Mouse (Mus musculus) liver, adult 2 months (tissue): Measurements from ENCODE around the gene Ptprd. TPM values are rescaled to one million over a fixed set of nuclear protein-coding genes. Genes with fewer than 3 reads are reported as not detected.

Experiments
- DNase-seq: peaks from one replicate; pipeline ENCODE4 v3.0.0-alpha.2; 2011; ENCODE audit warnings: low read depth, low spot score; ENCODE audit errors: extremely low read depth
- H3K27ac ChIP-seq: fragments of 200-500 bp; replicated peaks from 2 replicates; pipeline ENCODE4 v1.5.1; 2012; ENCODE audit warnings: low read depth, mild to moderate bottlenecking, control low read depth, inconsistent platforms, low read length; ENCODE audit not compliant: insufficient read depth
- H3K27me3 ChIP-seq: fragments of 200-500 bp; 2 replicates; pipeline ENCODE4 v1.6.1; 2012; ENCODE audit warnings: mild to moderate bottlenecking, moderate library complexity, low read length, inconsistent platforms; ENCODE audit not compliant: control insufficient read depth, insufficient read depth
- H3K36me3 ChIP-seq: fragments of 200-500 bp; 2 replicates; pipeline ENCODE4 v1.6.1; 2012; ENCODE audit warnings: low read length, inconsistent platforms; ENCODE audit not compliant: control insufficient read depth, insufficient read depth
- H3K4me1 ChIP-seq: fragments of 200-500 bp; 2 replicates; pipeline ENCODE4 v1.6.1; 2011; ENCODE audit warnings: low read length; ENCODE audit not compliant: control insufficient read depth, insufficient read depth
- H3K4me3 ChIP-seq: fragments of 200-500 bp; 2 replicates; pipeline ENCODE4 v1.5.1; 2011; ENCODE audit warnings: low read depth, mild to moderate bottlenecking, control low read depth, low read length, moderate library complexity; ENCODE audit not compliant: insufficient read depth
- H3K79me2 ChIP-seq: fragments of 200-500 bp; 2 replicates; pipeline ENCODE4 v1.6.1; 2012; ENCODE audit warnings: inconsistent platforms, mild to moderate bottlenecking, low read length, moderate library complexity; ENCODE audit not compliant: control insufficient read depth, insufficient read depth
- H3K9ac ChIP-seq: fragments of 200-500 bp; 2 replicates; pipeline ENCODE4 v1.6.1; 2012; ENCODE audit warnings: low read depth, mild to moderate bottlenecking, control low read depth, inconsistent platforms, low read length
- CTCF ChIP-seq: fragments of 200-500 bp; IDR thresholded peaks from 2 replicates; pipeline ENCODE4 v1.5.1; 2011; ENCODE audit warnings: low read depth, low read length, control low read depth
- POLR2A ChIP-seq: fragments of 200-500 bp; IDR thresholded peaks from 2 replicates; pipeline ENCODE4 v1.6.1; 2011; ENCODE audit warnings: low read length, control low read depth; ENCODE audit not compliant: insufficient read depth; ENCODE audit errors: extremely low read depth
- WGBS: fragments of 180-500 bp; shearing (Covaris S2); methylation state at CpG from one replicate; pipeline ENCODE4 v1.1.7; 2018; 5-methylcytosine and 5-hydroxymethylcytosine counted together
- polyA plus RNA-seq: library from polyadenylated mRNA; depleted of rRNA; stranded (reverse); fragments of >200 nt; gene quantifications from 2 replicates; pipeline ENCODE4 v1.2.3, GENCODE M21; 2012
- total RNA-seq: library from RNA; depleted of rRNA; stranded (reverse); fragments of >200 nt; gene quantifications from 2 replicates; pipeline ENCODE4 v1.2.3, GENCODE M21; 2014

Ptprd gene
- total and polyA plus RNA-seq, 2 experiments: 15.4 to 127 TPM

- Histone ChIP-seq H3K4me3 (no peak overlapping the region), H3K27ac (no peak overlapping the region), H3K36me3 (no peaks in the 10 kb centered on the region), H3K27me3 (no peaks in the 10 kb centered on the region), H3K79me2 (no peaks in the 10 kb centered on the region), H3K9ac (no peak overlapping the region), H3K4me1 (no peaks in the 10 kb centered on the region)
- DNase-seq: no peak
- WGBS: 72% methylated on average over 5 of the region's 5 CpGs
- TF ChIP-seq CTCF (no peak), POLR2A (no peak)
Observed at GRCm38 (mm10) chr4:76913532-76914150, 1298.1 kb downstream of the Ptprd start.

DNA sequence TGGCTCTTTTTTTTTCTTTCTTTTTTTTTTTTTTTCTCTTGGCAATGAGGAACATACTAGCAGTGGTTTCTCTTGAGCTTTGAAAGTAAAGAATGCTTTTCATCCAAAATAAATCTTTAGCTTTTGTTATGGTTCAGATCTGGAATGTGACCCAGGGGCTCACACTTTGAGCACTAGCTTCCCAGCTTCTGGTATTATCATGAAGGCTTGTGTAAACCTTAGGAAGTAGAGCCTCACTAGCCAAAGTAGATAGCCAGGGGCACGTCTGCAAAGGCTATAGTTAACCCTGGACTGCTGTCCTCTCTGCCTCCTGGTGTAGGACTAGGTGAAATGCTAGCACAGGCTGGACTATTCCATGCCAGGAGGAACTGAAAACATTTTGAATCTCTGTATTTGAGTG lies 1310.1 kb downstream of the Ptprd start:
- Histone ChIP-seq H3K79me2 (no peaks in the 10 kb centered on the region), H3K27me3 (no peaks in the 10 kb centered on the region), H3K27ac (no peak overlapping the region), H3K4me1 (no peaks in the 10 kb centered on the region), H3K36me3 (no peaks in the 10 kb centered on the region), H3K4me3 (no peak overlapping the region), H3K9ac (no peak overlapping the region)
- 45% methylated on average over 1 of the region's 1 CpGs for WGBS
- TF ChIP-seq CTCF (no peak), POLR2A (no peak)
- DNase-seq: no peak

DNA sequence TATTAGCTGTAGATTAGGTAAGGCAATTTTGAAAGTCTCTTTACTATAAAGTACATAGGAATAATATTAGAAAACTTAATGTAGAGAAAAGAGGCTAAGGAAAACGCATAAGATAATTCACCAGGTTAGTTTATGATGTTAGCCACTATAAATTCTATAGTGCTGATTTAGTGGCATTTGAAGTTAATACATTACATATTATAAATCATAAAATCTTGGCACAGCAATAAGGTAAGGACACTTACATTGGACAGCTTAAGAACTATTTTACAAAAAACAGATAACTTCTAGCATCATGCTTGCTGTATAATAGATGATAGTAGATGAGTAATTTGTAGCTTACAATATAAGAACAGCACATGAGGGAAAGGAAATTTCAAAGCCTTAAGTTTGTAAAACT lies 1322.1 kb downstream of the Ptprd start:
- TF ChIP-seq CTCF (no peak), POLR2A (no peak)
- 76% methylated on average over 1 of the region's 1 CpGs for WGBS
- DNase-seq: no peak

GRCm38 (mm10) chr4:76881610-76882009 lies 1330.2 kb downstream of the Ptprd start:
- no peak for DNase-seq
- no peaks in the 10 kb centered on the region for H3K79me2 ChIP-seq
- TF ChIP-seq POLR2A (no peak), CTCF (no peak)
- H3K27me3 ChIP-seq: no peaks in the 10 kb centered on the region
- no peak overlapping the region for H3K27ac ChIP-seq
- WGBS: 81% methylated on average over 3 of the region's 3 CpGs
- H3K36me3 ChIP-seq: no peaks in the 10 kb centered on the region
- no peak overlapping the region for H3K9ac ChIP-seq
- no peak overlapping the region for H3K4me3 ChIP-seq
- H3K4me1 ChIP-seq: peaks cover 2% of the 10 kb centered on the region; the same call in 1 of the 2 replicates

More for the DNA sequence above, 1322.1 kb downstream of the Ptprd start:
- Histone ChIP-seq H3K27me3 (no peaks in the 10 kb centered on the region), H3K9ac (no peak overlapping the region), H3K36me3 (no peaks in the 10 kb centered on the region), H3K79me2 (no peaks in the 10 kb centered on the region), H3K4me3 (no peak overlapping the region), H3K27ac (no peak overlapping the region), H3K4me1 (no peaks in the 10 kb centered on the region)

- Histone ChIP-seq H3K79me2 (no peaks in the 10 kb centered on the region), H3K27ac (no peak overlapping the region), H3K9ac (no peak overlapping the region), H3K4me1 (no peaks in the 10 kb centered on the region), H3K27me3 (no peaks in the 10 kb centered on the region), H3K36me3 (no peaks in the 10 kb centered on the region), H3K4me3 (no peak overlapping the region)
- TF ChIP-seq CTCF (no peak), POLR2A (no peak)
- DNase-seq: no peak
- 31% methylated on average over 1 of the region's 1 CpGs for WGBS
Observed at GRCm38 (mm10) chr4:76870971-76871370, 1340.8 kb downstream of the Ptprd start.

GRCm38 (mm10) chr4:76865585-76865984 lies 1346.2 kb downstream of the Ptprd start:
- 75% methylated on average over 3 of the region's 3 CpGs for WGBS

More at GRCm38 (mm10) chr4:76865585-76865984, 1346.2 kb downstream of the Ptprd start:
- no peak overlapping the region for H3K9ac ChIP-seq
- H3K36me3 ChIP-seq: no peaks in the 10 kb centered on the region
- H3K4me3 ChIP-seq: no peak overlapping the region
- TF ChIP-seq POLR2A: no peak
- no peak for TF ChIP-seq CTCF
- no peak overlapping the region for H3K27ac ChIP-seq
- no peak for DNase-seq
- H3K4me1 ChIP-seq: no peaks in the 10 kb centered on the region
- no peaks in the 10 kb centered on the region for H3K79me2 ChIP-seq
- H3K27me3 ChIP-seq: no peaks in the 10 kb centered on the region
